Mouse (Mus musculus) heart, postnatal 0 days (tissue): ENCODE data around the gene Rcn3. TPM values are rescaled to one million over a fixed set of nuclear protein-coding genes. Genes with fewer than 3 reads are reported as not detected.

Source experiments
- ATAC-seq: fragments of 200-750 bp; cut with Nextera tagmentation; 2 replicates; pipeline ENCODE4 v1.8.0; 2017; ENCODE audit warnings: low read depth, moderate number of reproducible peaks, moderate library complexity; ENCODE audit not compliant: insufficient read depth
- DNase-seq: peaks from one replicate; pipeline ENCODE4 v3.0.0-alpha.2; 2016; ENCODE audit warnings: low spot score
- H3K27ac ChIP-seq: fragments of 300-500 bp; sonication (generic); 2 replicates; pipeline ENCODE4 v1.5.1; 2014; ENCODE audit warnings: low read depth, mild to moderate bottlenecking
- H3K27me3 ChIP-seq: fragments of 300-500 bp; sonication (generic); 2 replicates; pipeline ENCODE4 v1.6.1; 2014; ENCODE audit warnings: low read length, mixed read lengths; ENCODE audit not compliant: control insufficient read depth, insufficient read depth
- H3K36me3 ChIP-seq: fragments of 300-500 bp; sonication (generic); replicated peaks from 2 replicates; pipeline ENCODE4 v1.6.1; 2014; ENCODE audit warnings: low read length, mixed read lengths; ENCODE audit not compliant: control insufficient read depth, insufficient read depth
- H3K4me1 ChIP-seq: fragments of 300-500 bp; sonication (generic); 2 replicates; pipeline ENCODE4 v1.6.1; 2014; ENCODE audit warnings: antibody characterized with exemption; ENCODE audit not compliant: control insufficient read depth, insufficient read depth
- H3K4me2 ChIP-seq: fragments of 300-500 bp; sonication (generic); 2 replicates; pipeline ENCODE4 v1.6.1; 2014; ENCODE audit warnings: low read depth, mild to moderate bottlenecking, low read length, moderate library complexity
- H3K4me3 ChIP-seq: fragments of 300-500 bp; sonication (generic); 2 replicates; pipeline ENCODE4 v1.5.1; 2014; ENCODE audit warnings: low read depth, low read length
- H3K9ac ChIP-seq: fragments of 300-500 bp; sonication (generic); replicated peaks from 2 replicates; pipeline ENCODE4 v1.6.1; 2014; ENCODE audit warnings: low read depth, low read length, mixed read lengths
- H3K9me3 ChIP-seq: fragments of 300-500 bp; sonication (generic); replicated peaks from 2 replicates; pipeline ENCODE4 v1.6.1; 2016; ENCODE audit warnings: low read length; ENCODE audit not compliant: control insufficient read depth
- CTCF ChIP-seq: IDR thresholded peaks from 2 replicates; pipeline ENCODE4 v1.5.1; 2016; ENCODE audit warnings: antibody characterized with exemption, control low read depth, low read depth
- EP300 ChIP-seq: IDR thresholded peaks from 2 replicates; pipeline ENCODE4 v1.6.1; 2016; ENCODE audit warnings: antibody characterized with exemption, low read depth
- WGBS: fragments of 180-500 bp; shearing (Covaris S2); extraction: QIAGEN DNeasy Blood & Tissue Kit; methylation state at CpG from one replicate; pipeline ENCODE4 v1.1.7; 2014; 5-methylcytosine and 5-hydroxymethylcytosine counted together
- polyA plus RNA-seq: library from polyadenylated mRNA; unstranded; fragments of >200 nt; fragmentation: Nextera tagmentation; extraction: Ambion mirVana; gene quantifications from 2 replicates; pipeline ENCODE4 v1.2.1, GENCODE M21; 2015
- total RNA-seq: library from RNA; depleted of rRNA; stranded (reverse); fragments of >200 nt; gene quantifications from 2 replicates; pipeline ENCODE4 v1.2.3, GENCODE M21; 2014; ENCODE audit warnings: low replicate concordance

Gene Rcn3
- total and polyA plus RNA-seq, 2 experiments from 2014 or later: 100 to 125 TPM

DNA sequence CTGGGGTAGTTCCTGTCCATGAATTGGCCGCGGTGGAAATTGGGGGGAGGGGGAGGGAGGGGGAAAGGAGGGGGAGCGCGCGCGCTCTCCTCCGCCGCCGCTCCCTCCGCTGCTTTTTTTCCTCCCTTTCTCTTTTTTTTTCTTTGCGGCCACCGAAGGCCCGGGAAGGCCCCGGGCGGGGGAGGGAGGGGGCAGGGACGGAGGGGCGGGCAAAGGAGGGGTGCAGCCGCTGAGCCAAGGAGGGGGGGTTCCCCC lies 39.2 kb downstream of the Rcn3 start, which contains the start of gene Prr12:
Gene Prr12 (minus strand): TSS at position 20 of the 255 bp plus-strand sequence.
- H3K27ac ChIP-seq: peak within 1 kb of the TSS; percentile 91
- 0% methylated on average over 2 of the region's 18 CpGs for WGBS
- peak within 1 kb of the TSS; percentile 76 for H3K9ac ChIP-seq
- TF ChIP-seq CTCF (no peak), EP300 (no peak)
- H3K36me3 ChIP-seq: peaks cover 30% of the 10 kb centered on the region
- no peaks in the 10 kb centered on the region for H3K27me3 ChIP-seq
- peak within 1 kb of the TSS; percentile 99 for H3K4me2 ChIP-seq
- peak; percentile 7; the same call in 1 of the 2 replicates for ATAC-seq
- H3K4me3 ChIP-seq: peak within 1 kb of the TSS; percentile 67
- H3K4me1 ChIP-seq: peaks cover 14% of the 10 kb centered on the region
- peak; percentile 19 for DNase-seq
- no peaks in the 10 kb centered on the region for H3K9me3 ChIP-seq

- peaks cover 14% of the 10 kb centered on the region for H3K4me1 ChIP-seq
- DNase-seq: no peak
- under 1% methylated on average over 38 of the region's 38 CpGs for WGBS
These were observed 39.7 kb downstream of the Rcn3 start for GRCm38 (mm10) chr7:45052181-45052861.

GRCm38 (mm10) chr7:45051601-45051974 lies 40.4 kb downstream of the Rcn3 start:
- H3K27me3 ChIP-seq: no peaks in the 10 kb centered on the region
- WGBS: 5% methylated on average over 13 of the region's 13 CpGs
- DNase-seq: no peak
- peak overlapping the region; percentile 99 for H3K4me2 ChIP-seq
- no peak for ATAC-seq
- H3K9me3 ChIP-seq: no peaks in the 10 kb centered on the region
- H3K27ac ChIP-seq: 0 out of 2 replicates have a peak overlapping the region, but pooled peaks have one; percentile 91
- peak overlapping the region; percentile 67 for H3K4me3 ChIP-seq
- peak overlapping the region; percentile 76; the same call in 1 of the 2 replicates for H3K9ac ChIP-seq
- peaks cover 14% of the 10 kb centered on the region for H3K4me1 ChIP-seq
- H3K36me3 ChIP-seq: peaks cover 42% of the 10 kb centered on the region
- no peak for TF ChIP-seq CTCF
- no peak for TF ChIP-seq EP300

More at GRCm38 (mm10) chr7:45052181-45052861, 39.7 kb downstream of the Rcn3 start:
- Histone ChIP-seq H3K27me3 (no peaks in the 10 kb centered on the region), H3K4me3 (peak overlapping the region; percentile 67), H3K9me3 (no peaks in the 10 kb centered on the region), H3K9ac (peak overlapping the region; percentile 76), H3K36me3 (peaks cover 34% of the 10 kb centered on the region), H3K4me2 (peak overlapping the region; percentile 99), H3K27ac (peak overlapping the region; percentile 91)
- ATAC-seq: no peak
- TF ChIP-seq EP300 (no peak), CTCF (no peak)

DNA sequence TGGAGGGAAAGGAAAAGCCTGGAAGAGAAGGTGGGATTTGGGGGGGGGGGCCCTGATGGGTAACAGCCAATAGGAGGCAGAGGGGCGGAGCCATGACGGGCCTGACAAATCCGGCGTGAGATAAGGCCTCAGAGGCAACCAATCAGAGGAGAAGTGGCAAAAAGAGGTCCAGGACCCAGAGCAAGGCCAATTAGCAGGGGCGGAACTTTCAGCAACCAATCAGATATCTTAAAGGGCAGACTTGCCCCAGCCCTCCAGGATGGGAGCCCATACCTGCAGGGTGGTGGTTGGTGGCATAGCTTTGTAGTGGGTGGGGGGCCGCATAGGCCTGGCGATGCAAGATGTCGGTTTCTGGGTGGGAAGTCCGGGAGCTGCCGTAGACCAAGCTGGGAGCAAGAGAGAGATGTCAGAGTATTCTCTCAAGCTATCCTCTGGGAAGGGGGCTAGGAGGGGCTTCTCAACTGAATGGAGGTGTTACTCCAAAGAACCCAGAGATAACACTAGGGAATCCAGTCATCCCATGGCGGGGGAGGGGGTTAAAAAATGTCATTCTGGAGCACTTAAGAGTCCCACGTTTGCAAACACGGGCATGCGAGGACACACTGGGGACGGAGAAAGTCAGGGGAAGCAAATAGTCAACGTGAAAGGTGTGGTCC lies 40.9 kb downstream of the Rcn3 start:
- Histone ChIP-seq H3K27ac (0 out of 2 replicates have a peak overlapping the region, but pooled peaks have one; percentile 18), H3K27me3 (no peaks in the 10 kb centered on the region), H3K4me1 (peaks cover 14% of the 10 kb centered on the region), H3K4me3 (peak overlapping the region; percentile 67), H3K9me3 (no peaks in the 10 kb centered on the region), H3K36me3 (peaks cover 47% of the 10 kb centered on the region), H3K9ac (0 out of 2 replicates have a peak overlapping the region, but pooled peaks have one; percentile 76), H3K4me2 (peak overlapping the region; percentile 99)
- DNase-seq: peak; percentile 86
- no peak for TF ChIP-seq EP300
- no peak for TF ChIP-seq CTCF
- 16% methylated on average over 16 of the region's 16 CpGs for WGBS
- ATAC-seq: peak; percentile 8; the same call in 1 of the 2 replicates

DNA sequence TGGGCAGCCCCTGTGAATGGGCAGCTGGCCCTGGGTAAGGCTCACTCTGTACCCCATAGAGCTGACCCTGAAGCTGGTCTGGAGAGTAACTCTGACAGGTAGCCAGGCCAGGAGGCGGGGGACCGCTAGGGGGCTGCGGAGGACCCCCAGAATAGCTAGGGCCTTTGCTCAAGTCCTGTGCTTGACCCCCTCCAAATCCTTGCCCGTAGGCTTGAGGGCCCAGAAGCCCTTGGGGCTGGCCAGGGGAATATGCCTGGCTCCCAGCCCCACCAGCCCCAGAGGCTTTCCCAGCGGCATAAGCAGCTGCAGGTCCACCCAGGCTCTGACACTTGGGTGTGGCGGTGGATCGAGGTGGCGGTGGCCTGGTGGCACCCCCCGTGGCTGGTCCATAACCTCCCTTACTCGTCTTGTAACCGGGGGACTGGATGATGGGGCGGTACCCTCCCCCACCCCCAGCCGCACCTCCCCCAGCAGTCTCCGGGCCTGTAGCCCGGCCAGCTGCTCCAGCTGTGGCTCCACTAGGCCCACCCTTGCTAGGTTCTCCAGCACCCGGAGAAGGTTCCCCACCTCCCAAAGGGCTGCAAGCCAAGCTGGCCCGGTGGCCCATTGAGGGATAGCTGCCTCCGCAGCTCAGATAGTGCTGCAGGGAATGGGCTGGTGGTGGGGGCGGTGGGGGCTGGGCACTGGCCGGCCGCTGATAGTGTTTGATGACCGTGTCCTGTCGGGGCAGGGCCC lies 42.9 kb downstream of the Rcn3 start:
- TF ChIP-seq EP300 (no peak), CTCF (no peak)
- no peak for DNase-seq
- no peak overlapping the region for H3K4me2 ChIP-seq

More for the DNA sequence above, 42.9 kb downstream of the Rcn3 start:
- no peaks in the 10 kb centered on the region for H3K27me3 ChIP-seq
- no peaks in the 10 kb centered on the region for H3K9me3 ChIP-seq
- 89% methylated on average over 19 of the region's 23 CpGs for WGBS
- no peak overlapping the region for H3K9ac ChIP-seq
- peaks cover 14% of the 10 kb centered on the region for H3K4me1 ChIP-seq
- no peak overlapping the region for H3K4me3 ChIP-seq
- ATAC-seq: no peak
- no peak overlapping the region for H3K27ac ChIP-seq
- peaks cover 67% of the 10 kb centered on the region for H3K36me3 ChIP-seq
